Mouse (Mus musculus): ENCODE results near the gene Mfsd4b5.
"Not testable (repeated sequence)": the region's sequence is repeated elsewhere in the genome, so short reads cannot be mapped to it uniquely, and the experiment has no call there.

Mfsd4b5 gene

GRCm38 (mm10) chr10:39936553-39936952 lies 49.9 kb downstream of the Mfsd4b5 start:
- H3K36me3 ChIP-seq (ENCODE audit: insufficient read depth, low read length), result no peaks in the 10 kb centered on the region
- H3K9me3 ChIP-seq (ENCODE audit: low read length), result no peaks in the 10 kb centered on the region
- no peak for TF ChIP-seq CTCF (conservative IDR thresholded peaks at IDR 0.05; ENCODE audit: low read length)
- TF ChIP-seq POU5F1 (IDR thresholded peaks at IDR 0.05; ENCODE audit: borderline replicate concordance, low read length), result no peak
- TF ChIP-seq NANOG (IDR thresholded peaks at IDR 0.05; ENCODE audit: borderline replicate concordance, low read length), result no peak
- H3K27me3 ChIP-seq (ENCODE audit: insufficient read depth, low read length), result peaks cover 12% of the 10 kb centered on the region
- H3K4me3 ChIP-seq (replicated peaks; ENCODE audit: low read length), result no peak overlapping the region
- H3K4me1 ChIP-seq (replicated peaks; ENCODE audit: low read depth, low read length), result no peaks in the 10 kb centered on the region

- Histone ChIP-seq H3K36me3 (ENCODE audit: insufficient read depth, low read length) (no peaks in the 10 kb centered on the region), H3K4me1 (replicated peaks; ENCODE audit: low read depth, low read length) (no peaks in the 10 kb centered on the region; the same call in 1 of the 2 replicates), H3K9me3 (ENCODE audit: low read length) (no peaks in the 10 kb centered on the region), H3K4me3 (replicated peaks; ENCODE audit: low read length) (peak within 1 kb of the TSS; percentile 74), H3K27me3 (ENCODE audit: insufficient read depth, low read length) (peaks cover 35% of the 10 kb centered on the region)
- no peak for TF ChIP-seq CTCF (conservative IDR thresholded peaks at IDR 0.05; ENCODE audit: low read length)
Observed at GRCm38 (mm10) chr10:39926616-39927139, 59.8 kb downstream of the Mfsd4b5 start, which contains the start of gene Mfsd4b2. Gene Mfsd4b2, minus strand, starts transcription at chr10:39926923.

GRCm38 (mm10) chr10:39924556-39924955 lies 61.9 kb downstream of the Mfsd4b5 start:
- H3K36me3 ChIP-seq (ENCODE audit: insufficient read depth, low read length); H3K9me3 ChIP-seq (ENCODE audit: low read length); H3K4me3 ChIP-seq (replicated peaks; ENCODE audit: low read length); H3K4me1 ChIP-seq (replicated peaks; ENCODE audit: low read depth, low read length): not testable (repeated sequence)
- peaks cover 35% of the 10 kb centered on the region for H3K27me3 ChIP-seq (ENCODE audit: insufficient read depth, low read length)

GRCm38 (mm10) chr10:39912616-39913015 lies 73.8 kb downstream of the Mfsd4b5 start:
- no peaks in the 10 kb centered on the region for H3K36me3 ChIP-seq (ENCODE audit: insufficient read depth, low read length)
- TF ChIP-seq NANOG (IDR thresholded peaks at IDR 0.05; ENCODE audit: borderline replicate concordance, low read length) (no peak), POU5F1 (IDR thresholded peaks at IDR 0.05; ENCODE audit: borderline replicate concordance, low read length) (no peak), CTCF (conservative IDR thresholded peaks at IDR 0.05; ENCODE audit: low read length) (no peak)
- peaks cover 14% of the 10 kb centered on the region; the same call in 1 of the 2 replicates for H3K9me3 ChIP-seq (ENCODE audit: low read length)
- H3K4me1 ChIP-seq (replicated peaks; ENCODE audit: low read depth, low read length), result peaks cover 7% of the 10 kb centered on the region; the same call in 1 of the 2 replicates
- no peak overlapping the region for H3K4me3 ChIP-seq (replicated peaks; ENCODE audit: low read length)
- H3K27me3 ChIP-seq (ENCODE audit: insufficient read depth, low read length), result no peaks in the 10 kb centered on the region

- no peak for TF ChIP-seq POU5F1 (IDR thresholded peaks at IDR 0.05; ENCODE audit: borderline replicate concordance, low read length)
- no peak for TF ChIP-seq CTCF (conservative IDR thresholded peaks at IDR 0.05; ENCODE audit: low read length)
- no peak for TF ChIP-seq NANOG (IDR thresholded peaks at IDR 0.05; ENCODE audit: borderline replicate concordance, low read length)
- no peaks in the 10 kb centered on the region for H3K27me3 ChIP-seq (ENCODE audit: insufficient read depth, low read length)
- H3K9me3 ChIP-seq (ENCODE audit: low read length), result no peaks in the 10 kb centered on the region
- no peaks in the 10 kb centered on the region for H3K36me3 ChIP-seq (ENCODE audit: insufficient read depth, low read length)
- no peak overlapping the region for H3K4me3 ChIP-seq (replicated peaks; ENCODE audit: low read length)
- H3K4me1 ChIP-seq (replicated peaks; ENCODE audit: low read depth, low read length), result peaks cover 7% of the 10 kb centered on the region; the same call in 1 of the 2 replicates
Observed at GRCm38 (mm10) chr10:39908768-39909441, 77.5 kb downstream of the Mfsd4b5 start.

All from E14TG2a.4 (cell line).